ENCODE assay signal across 10 mouse cellular contexts in the genomic region with DNA sequence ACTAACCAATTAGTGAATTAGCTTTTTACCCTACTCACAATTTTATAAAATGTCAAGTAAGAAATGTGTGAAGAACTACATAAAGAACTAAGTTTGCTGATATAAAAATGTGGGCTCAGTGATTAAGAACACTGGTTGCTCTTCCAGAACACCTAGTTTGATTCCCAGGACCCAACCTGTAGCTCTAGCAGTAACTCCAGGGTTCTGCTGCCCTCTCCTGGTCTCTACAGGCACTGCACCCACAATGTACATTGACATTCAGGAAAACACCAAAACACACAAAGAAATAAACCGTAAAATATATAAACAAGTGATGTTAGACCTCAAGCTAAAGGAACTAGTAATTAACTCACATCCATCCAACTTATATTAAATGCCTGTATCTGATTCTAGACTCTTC. TPM values are rescaled to one million over a fixed set of nuclear protein-coding genes. Genes with fewer than 3 reads are reported as not detected.
DNase-seq lines count a peak whose midpoint lies in the region; ATAC-seq and TF ChIP-seq lines count a peak whose summit lies in the region.
"Had no signal": no experiment of that assay in that cellular context is flagged by ENCODE, and none has a peak within 500 bp of the region (broad histone marks: within the 10 kb centered on the region; RNA-seq: fewer than 3 reads in every experiment).

No protein-coding gene starts in this region.

- no peaks in the 10 kb centered on the region for H3K4me1 ChIP-seq in midbrain, postnatal 0 days (ENCODE audit: insufficient read depth, low read length)
- H3K4me1 ChIP-seq: neural tube, embryonic 13.5 days had no signal

- peak; percentile 39 for DNase-seq in ovary, postnatal 36 days (ENCODE audit: low spot score)
- no peak for DNase-seq in ovary, postnatal 10 days (ENCODE audit: low spot score)
- DNase-seq in adrenal gland, adult (ENCODE audit: inconsistent age in 2 of 2, low spot score in 1 of 2), result peak; percentile 27 to 76
- DNase-seq in cerebellum, postnatal 4 days (ENCODE audit: low spot score in 2 of 2), result peak; percentile 31 to 64
- DNase-seq in heart, postnatal 4 days, result peak; percentile 55
- peak; percentile 40 to 49 for DNase-seq in left cerebral cortex, postnatal 10 days (ENCODE audit: extremely low spot score in 1 of 2, low spot score in 2 of 2)
- peak; percentile 59 for DNase-seq in midbrain, postnatal 0 days (ENCODE audit: low spot score)
- peak; percentile 50 for DNase-seq in thymus, postnatal 0 days (ENCODE audit: low spot score)

- H3K9ac ChIP-seq in midbrain, postnatal 0 days (replicated peaks; ENCODE audit: low read length, poor library complexity, severe bottlenecking), result no peak overlapping the region
- H3K9ac ChIP-seq: neural tube, embryonic 13.5 days had no signal

- no peaks in the 10 kb centered on the region for H3K27me3 ChIP-seq in midbrain, postnatal 0 days (ENCODE audit: insufficient read depth, low read length)
- H3K27me3 ChIP-seq: neural tube, embryonic 13.5 days had no signal

- 56% methylated on average over 1 of the region's 1 CpGs for WGBS in midbrain, postnatal 0 days

- intact Hi-C loops in left cerebral cortex, postnatal 10 days (cut with DNase I), result loop anchor here (10.0 kb wide), 1 partner anchor 1044 kb away; no protein-coding TSS in a partner anchor

- peaks cover 20% of the 10 kb centered on the region for H3K36me3 ChIP-seq in midbrain, postnatal 0 days (ENCODE audit: insufficient read depth, low read length)

- H3K9me3 ChIP-seq in midbrain, postnatal 0 days (ENCODE audit: low read length), result no peaks in the 10 kb centered on the region
- H3K9me3 ChIP-seq: neural tube, embryonic 13.5 days had no signal

- ATAC-seq in midbrain, postnatal 0 days (ENCODE audit: low FRiP score), result no peak

- H3K4me3 ChIP-seq in midbrain, postnatal 0 days (ENCODE audit: low read depth, low read length), result no peak overlapping the region
- H3K4me3 ChIP-seq: neural tube, embryonic 13.5 days had no signal

- peak; percentile 93 for TF ChIP-seq CTCF in midbrain, postnatal 0 days (IDR thresholded peaks at IDR 0.05)

- H3K4me2 ChIP-seq in midbrain, postnatal 0 days (ENCODE audit: low read depth, low read length, poor library complexity, severe bottlenecking), result no peak overlapping the region
- H3K4me2 ChIP-seq: neural tube, embryonic 13.5 days had no signal

- H3K27ac ChIP-seq in midbrain, postnatal 0 days (ENCODE audit: low read depth, low read length), result no peak overlapping the region
- H3K27ac ChIP-seq: neural tube, embryonic 13.5 days had no signal

RNA-seq across cellular contexts. Expression of a gene that starts 7.3 kb away (rescaled TPM):
- total RNA-seq in heart, postnatal 4 days (2021), result under 1 TPM in 1 of 2 experiments, not detected in 1; 0.48 TPM
- under 1 TPM; 0.47 to 0.60 TPM for total RNA-seq in left cerebral cortex, postnatal 10 days (2021)
- total RNA-seq in midbrain, postnatal 0 days (2014; rRNA removed), result 0.44 and 2.3 TPM in 2 replicates
- polyA plus RNA-seq in midbrain, postnatal 0 days (2015; fragmentation: Nextera tagmentation; extraction: Ambion mirVana), result 1.4 and 2.9 TPM in 2 replicates
- 0.48 and 1.5 TPM in 2 replicates for polyA plus RNA-seq in thymus, postnatal 0 days (2015; fragmentation: Nextera tagmentation; extraction: Ambion mirVana)
- total RNA-seq: gastrocnemius, postnatal 4 days had no signal

RNA-seq across cellular contexts. Expression of a gene that starts 7.9 kb away (rescaled TPM):
- total RNA-seq in heart, postnatal 4 days (2021), result 10 to 100 TPM; 24.1 to 24.9 TPM
- total RNA-seq in left cerebral cortex, postnatal 10 days (2021), result 10 to 100 TPM; 15.7 to 16.1 TPM
- total RNA-seq in midbrain, postnatal 0 days (2014; rRNA removed), result 21.2 and 26.5 TPM in 2 replicates
- 29.5 and 31.2 TPM in 2 replicates for polyA plus RNA-seq in midbrain, postnatal 0 days (2015; fragmentation: Nextera tagmentation; extraction: Ambion mirVana)
- 37.6 and 38.8 TPM in 2 replicates for polyA plus RNA-seq in thymus, postnatal 0 days (2015; fragmentation: Nextera tagmentation; extraction: Ambion mirVana)
